Mouse (Mus musculus): ENCODE data around the gene Myof. TPM values are rescaled to one million over a fixed set of nuclear protein-coding genes. Genes with fewer than 3 reads are reported as not detected.

Gene Myof
- polyA plus RNA-seq, 1 experiment from 2014 or later = 2.0 TPM

DNA sequence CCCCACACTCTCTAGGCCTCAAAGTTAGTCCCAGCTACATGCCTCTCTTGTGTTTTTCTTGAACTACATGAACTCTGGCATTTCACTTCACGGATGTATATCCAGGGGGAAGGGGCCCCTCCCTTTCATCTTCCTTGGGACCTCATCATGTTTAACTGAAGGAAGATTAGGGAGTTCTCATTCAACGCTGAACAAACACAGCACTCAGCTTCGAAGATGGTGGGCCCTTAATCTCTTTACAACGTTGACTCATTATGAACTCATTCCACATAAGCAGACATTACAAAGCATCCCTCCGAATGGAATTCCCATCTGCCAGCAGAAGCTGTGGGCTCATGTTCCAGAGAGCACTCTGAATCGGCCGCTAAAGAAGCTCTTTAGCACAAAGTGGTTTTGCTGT, 147.3 kb downstream of the Myof start:
- Histone ChIP-seq H3K27me3 (replicated peaks) (no peaks in the 10 kb centered on the region), H3K4me2 (no peak overlapping the region), H3K4me3 (replicated peaks) (no peak overlapping the region), H3K36me3 (no peaks in the 10 kb centered on the region), H3K9ac (replicated peaks) (no peak overlapping the region), H3K27ac (replicated peaks) (no peak overlapping the region), H3K4me1 (no peaks in the 10 kb centered on the region), H3K9me3 (replicated peaks) (no peaks in the 10 kb centered on the region)
- WGBS = 47% methylated on average over 7 of the region's 7 CpGs
- no peak for ATAC-seq (ENCODE audit: low FRiP score)

DNA sequence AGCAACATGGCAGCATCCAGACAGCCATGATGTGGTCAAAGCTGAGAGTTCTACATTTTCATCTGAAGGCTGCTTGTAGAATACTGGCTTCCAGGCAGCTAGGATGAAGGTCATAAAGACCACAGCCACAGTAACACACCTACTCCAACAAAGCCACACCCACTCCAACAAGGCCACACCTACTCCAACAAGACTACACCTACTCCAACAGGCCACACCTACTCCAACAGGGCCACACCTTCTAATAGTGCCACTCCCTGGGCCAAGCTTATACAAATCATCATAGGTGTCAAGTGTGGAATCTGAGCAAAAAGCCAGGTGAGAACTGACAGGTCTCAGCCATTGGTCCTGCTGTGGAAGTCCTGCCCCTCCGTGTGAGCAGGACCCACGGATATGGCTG, 152.4 kb downstream of the Myof start:
- no peak overlapping the region for H3K4me3 ChIP-seq (replicated peaks)
- no peaks in the 10 kb centered on the region for H3K9me3 ChIP-seq (replicated peaks)
- H3K4me1 ChIP-seq = peaks cover 4% of the 10 kb centered on the region
- no peaks in the 10 kb centered on the region for H3K36me3 ChIP-seq
- H3K4me2 ChIP-seq = no peak overlapping the region
- H3K9ac ChIP-seq (replicated peaks) = no peak overlapping the region
- no peak overlapping the region for H3K27ac ChIP-seq (replicated peaks)
- ATAC-seq (ENCODE audit: low FRiP score) = no peak
- no peaks in the 10 kb centered on the region; the same call in 1 of the 2 replicates for H3K27me3 ChIP-seq (replicated peaks)
- 85% methylated on average over 2 of the region's 2 CpGs for WGBS

DNA sequence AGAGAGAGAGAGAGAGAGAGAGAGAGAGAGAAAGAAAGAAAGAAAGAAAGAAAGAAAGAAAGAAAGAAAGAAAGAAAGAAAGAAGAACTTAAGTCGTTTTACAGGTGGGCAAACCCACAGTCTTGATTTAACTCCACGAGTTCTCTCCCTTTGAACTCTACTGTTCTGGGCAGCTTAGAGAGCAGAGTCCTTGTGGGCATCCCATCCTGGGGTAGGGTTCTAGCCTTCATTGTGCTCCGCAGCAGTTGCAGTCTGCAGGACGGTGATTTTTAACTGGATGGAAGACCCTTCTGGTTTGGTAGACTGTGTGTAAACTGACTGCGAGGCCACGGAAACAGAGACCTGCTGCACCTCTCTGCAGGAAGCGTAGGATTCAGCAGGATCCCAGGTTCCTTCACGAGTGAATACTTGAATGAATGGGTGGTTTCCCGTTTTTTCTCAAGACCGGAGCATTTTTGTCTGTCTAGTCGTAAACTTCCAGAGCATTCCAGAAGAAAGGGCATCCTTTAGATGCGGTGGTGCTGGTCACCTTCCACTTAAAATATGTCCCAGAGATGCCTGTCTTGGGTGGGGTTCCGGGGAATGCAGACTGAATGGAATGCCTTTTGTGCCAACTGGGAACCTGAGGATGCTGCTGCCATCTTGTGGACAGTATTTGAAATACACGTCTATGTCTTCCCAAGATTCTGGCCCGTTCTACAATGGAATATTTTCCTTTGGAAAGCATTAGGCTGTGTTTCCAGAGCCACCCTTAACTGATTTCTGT, 156.8 kb downstream of the Myof start:
- WGBS = 14% methylated on average over 15 of the region's 15 CpGs
- ATAC-seq (ENCODE audit: low FRiP score) = peak; percentile 83
- H3K4me2 ChIP-seq = peak overlapping the region; percentile 69
- H3K4me1 ChIP-seq = peaks cover 4% of the 10 kb centered on the region
- peaks cover 12% of the 10 kb centered on the region for H3K27me3 ChIP-seq (replicated peaks)
- H3K27ac ChIP-seq (replicated peaks) = no peak overlapping the region
- no peaks in the 10 kb centered on the region for H3K36me3 ChIP-seq
- peak overlapping the region; percentile 39 for H3K4me3 ChIP-seq (replicated peaks)
- H3K9ac ChIP-seq (replicated peaks) = peak overlapping the region; percentile 47
- H3K9me3 ChIP-seq (replicated peaks) = no peaks in the 10 kb centered on the region

DNA sequence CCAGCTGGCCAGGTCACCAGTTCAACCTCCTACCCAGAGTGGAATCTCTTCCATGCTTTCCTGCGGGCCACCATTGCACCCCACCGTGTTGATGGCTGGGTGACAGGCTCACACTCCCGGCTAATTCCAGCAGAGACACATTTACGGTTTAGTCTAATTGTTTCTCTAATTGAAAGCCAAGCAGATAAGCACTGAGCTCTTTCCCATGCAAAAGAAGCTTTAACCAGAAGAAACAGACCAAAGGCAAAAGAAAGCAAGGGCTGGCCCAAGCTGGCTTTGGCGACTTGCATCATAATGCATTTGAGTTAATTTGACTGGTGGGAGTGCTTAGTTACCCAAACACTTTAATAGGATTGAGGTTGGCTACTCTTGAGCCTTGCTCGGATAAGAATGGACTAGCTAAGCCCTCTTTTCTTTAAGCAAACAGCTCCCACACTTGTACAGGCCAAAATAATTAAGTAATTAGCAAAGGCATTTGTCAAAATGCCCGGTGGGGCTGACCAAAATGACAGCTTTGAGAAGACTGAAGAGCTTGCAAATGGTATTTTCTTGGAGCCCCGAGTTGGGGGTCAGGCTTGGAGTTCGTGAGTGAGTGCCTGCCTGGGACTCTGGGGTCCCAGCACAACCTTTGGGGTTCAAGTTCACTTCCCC, 161.8 kb downstream of the Myof start:
- WGBS = 7% methylated on average over 9 of the region's 9 CpGs
- H3K27ac ChIP-seq (replicated peaks) = no peak overlapping the region
- ATAC-seq (ENCODE audit: low FRiP score) = no peak

DNA sequence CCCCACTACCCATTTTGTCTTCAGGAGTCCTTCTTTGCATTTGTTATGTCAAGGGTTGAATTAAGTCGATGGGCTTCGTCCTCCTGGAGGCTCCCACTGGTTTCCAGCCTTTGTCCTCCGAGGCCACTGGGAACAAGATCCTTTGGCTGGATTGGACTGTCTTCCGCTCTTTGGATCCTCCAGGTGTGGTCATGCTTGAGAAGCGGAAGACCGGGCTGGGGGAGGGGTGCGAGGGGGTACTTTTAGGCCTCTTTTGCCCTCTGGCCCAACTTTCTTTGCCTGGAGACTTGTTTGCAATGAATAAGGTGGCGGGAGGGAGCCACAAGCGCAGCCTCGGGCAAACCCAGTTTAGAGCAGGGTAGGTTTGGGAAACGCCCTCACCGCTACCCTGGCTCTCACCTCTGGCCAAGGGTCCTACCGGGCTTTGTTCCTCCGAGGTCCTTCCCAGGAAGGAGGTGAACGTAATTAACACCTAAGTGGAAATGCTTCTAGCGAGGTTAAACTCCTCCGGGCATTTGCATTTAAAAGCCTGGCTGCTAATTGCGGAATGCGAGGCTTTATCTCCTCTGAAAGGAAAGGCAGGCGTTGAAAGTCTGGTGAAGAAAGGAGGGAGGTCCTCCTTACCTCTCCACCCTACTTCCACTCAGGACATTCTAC, 165.7 kb downstream of the Myof start:
- H3K36me3 ChIP-seq = no peaks in the 10 kb centered on the region
- peaks cover 38% of the 10 kb centered on the region for H3K27me3 ChIP-seq (replicated peaks)
- no peak overlapping the region for H3K9ac ChIP-seq (replicated peaks)
- ATAC-seq (ENCODE audit: low FRiP score) = no peak
- peak overlapping the region; percentile 47 for H3K4me2 ChIP-seq
- H3K4me3 ChIP-seq (replicated peaks) = peak overlapping the region; percentile 17; the same call in 1 of the 2 replicates
- no peak overlapping the region for H3K27ac ChIP-seq (replicated peaks)
- no peaks in the 10 kb centered on the region for H3K9me3 ChIP-seq (replicated peaks)
- peaks cover 13% of the 10 kb centered on the region for H3K4me1 ChIP-seq
- 6% methylated on average over 20 of the region's 20 CpGs for WGBS

More for the DNA sequence above, 161.8 kb downstream of the Myof start:
- H3K4me3 ChIP-seq (replicated peaks) = no peak overlapping the region
- H3K4me1 ChIP-seq = peaks cover 16% of the 10 kb centered on the region
- no peak overlapping the region for H3K4me2 ChIP-seq
- H3K9me3 ChIP-seq (replicated peaks) = no peaks in the 10 kb centered on the region
- H3K36me3 ChIP-seq = no peaks in the 10 kb centered on the region
- H3K9ac ChIP-seq (replicated peaks) = no peak overlapping the region
- H3K27me3 ChIP-seq (replicated peaks) = peaks cover 47% of the 10 kb centered on the region

DNA sequence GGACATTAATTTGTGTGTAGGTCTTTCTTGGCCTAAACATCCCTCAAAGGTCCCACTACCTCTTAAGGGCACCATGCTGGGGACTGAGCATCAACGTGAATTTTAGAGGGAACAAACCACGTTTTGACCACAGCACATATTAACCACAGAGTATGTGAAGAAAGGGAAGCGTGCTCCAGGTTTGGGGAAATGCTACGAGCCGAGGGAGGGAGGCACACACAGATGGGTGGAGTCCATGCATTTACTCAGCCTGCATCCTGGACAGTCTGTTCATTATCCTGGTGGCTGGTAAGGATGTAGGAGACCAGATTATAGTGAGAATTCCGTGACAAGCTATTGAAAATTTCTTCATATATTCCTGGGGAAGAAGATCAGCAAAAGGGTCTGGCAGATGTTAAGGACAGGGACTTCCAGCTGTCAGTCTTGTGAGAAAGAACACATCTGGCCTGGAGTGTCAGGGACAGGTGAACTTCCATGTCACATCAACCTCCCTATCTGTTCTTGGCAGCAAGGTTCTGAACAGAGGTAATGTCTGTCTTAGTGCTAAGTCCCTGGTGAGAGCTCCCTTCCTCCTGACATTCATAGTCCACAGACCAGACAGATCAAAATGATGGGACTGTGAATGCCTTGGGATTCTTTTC, 166.7 kb downstream of the Myof start:
- H3K4me3 ChIP-seq (replicated peaks) = no peak overlapping the region
- peaks cover 38% of the 10 kb centered on the region for H3K27me3 ChIP-seq (replicated peaks)
- 59% methylated on average over 6 of the region's 6 CpGs for WGBS
- H3K9ac ChIP-seq (replicated peaks) = no peak overlapping the region
- H3K36me3 ChIP-seq = no peaks in the 10 kb centered on the region
- no peaks in the 10 kb centered on the region for H3K9me3 ChIP-seq (replicated peaks)
- no peak overlapping the region for H3K4me2 ChIP-seq
- no peak for ATAC-seq (ENCODE audit: low FRiP score)
- H3K27ac ChIP-seq (replicated peaks) = no peak overlapping the region
- H3K4me1 ChIP-seq = peaks cover 13% of the 10 kb centered on the region

DNA sequence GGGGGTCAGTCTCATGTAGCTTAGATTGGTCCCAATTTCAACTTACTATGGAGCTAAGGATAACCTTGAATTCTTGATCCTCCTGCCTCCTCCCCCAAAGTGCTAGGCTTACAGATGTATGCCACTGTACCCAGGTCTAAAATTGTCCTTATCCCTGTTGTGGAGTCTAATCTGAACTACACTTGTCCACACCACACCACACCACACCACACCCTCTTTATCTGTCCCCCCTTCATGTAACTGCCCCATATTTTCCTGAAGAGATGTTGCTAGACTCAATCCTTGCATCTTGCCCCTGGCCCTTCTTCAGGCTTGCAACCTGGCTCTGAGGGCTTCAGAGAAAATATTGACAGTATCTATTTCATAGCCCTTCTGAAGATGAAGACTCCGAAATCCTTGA, 169.9 kb downstream of the Myof start:
- WGBS = 81% methylated on average over 1 of the region's 1 CpGs
- Histone ChIP-seq H3K9me3 (replicated peaks) (no peaks in the 10 kb centered on the region), H3K4me1 (peaks cover 10% of the 10 kb centered on the region), H3K9ac (replicated peaks) (no peak overlapping the region), H3K36me3 (no peaks in the 10 kb centered on the region), H3K4me2 (no peak overlapping the region), H3K4me3 (replicated peaks) (no peak overlapping the region), H3K27ac (replicated peaks) (no peak overlapping the region), H3K27me3 (replicated peaks) (peaks cover 22% of the 10 kb centered on the region)
- ATAC-seq (ENCODE audit: low FRiP score) = no peak

DNA sequence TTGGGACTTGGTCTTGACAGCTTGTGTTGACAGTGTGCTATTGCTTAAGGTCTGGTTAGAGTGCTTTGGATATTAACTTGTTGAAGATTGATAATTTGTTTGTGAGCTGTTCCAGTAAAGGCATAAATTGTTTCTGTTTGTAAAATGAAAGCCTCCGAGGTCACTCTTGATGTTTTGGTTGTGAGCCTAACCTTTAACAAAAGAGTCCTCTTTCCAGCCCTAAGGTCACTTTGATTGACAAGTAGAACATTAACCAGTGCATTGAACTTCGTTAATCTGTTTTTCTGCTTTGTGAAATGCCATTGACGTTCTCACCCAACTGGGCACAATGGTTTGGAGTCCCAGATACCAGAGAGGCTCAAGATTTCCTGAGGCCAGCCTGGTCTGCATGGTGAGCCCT, 175.8 kb downstream of the Myof start:
- Histone ChIP-seq H3K4me1 (no peaks in the 10 kb centered on the region), H3K9ac (replicated peaks) (no peak overlapping the region), H3K36me3 (no peaks in the 10 kb centered on the region), H3K27ac (replicated peaks) (no peak overlapping the region), H3K9me3 (replicated peaks) (no peaks in the 10 kb centered on the region), H3K27me3 (replicated peaks) (no peaks in the 10 kb centered on the region), H3K4me2 (no peak overlapping the region), H3K4me3 (replicated peaks) (no peak overlapping the region)
- 76% methylated on average over 3 of the region's 3 CpGs for WGBS
- no peak for ATAC-seq (ENCODE audit: low FRiP score)

DNA sequence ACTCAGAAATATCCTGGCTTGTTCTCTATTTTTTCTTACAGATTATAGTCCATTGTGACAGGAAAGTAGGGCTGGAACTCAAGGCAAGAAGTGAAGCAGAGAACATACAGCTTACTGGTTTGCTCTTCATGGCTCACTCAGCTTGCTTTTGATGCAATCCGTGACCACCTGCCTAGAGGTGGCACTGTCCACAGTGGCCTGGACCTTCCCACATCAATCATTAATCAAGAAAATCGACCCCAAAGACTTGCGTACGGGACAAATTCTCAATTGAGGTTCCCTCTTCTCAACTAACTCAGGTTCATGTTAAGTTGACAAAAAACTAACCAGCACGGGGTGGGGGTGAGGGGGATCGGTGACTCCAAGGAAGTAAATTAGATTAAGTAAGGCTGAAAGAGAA, 176.4 kb downstream of the Myof start:
- WGBS = 93% methylated on average over 6 of the region's 6 CpGs
- Histone ChIP-seq H3K27me3 (replicated peaks) (no peaks in the 10 kb centered on the region), H3K27ac (replicated peaks) (no peak overlapping the region)

DNA sequence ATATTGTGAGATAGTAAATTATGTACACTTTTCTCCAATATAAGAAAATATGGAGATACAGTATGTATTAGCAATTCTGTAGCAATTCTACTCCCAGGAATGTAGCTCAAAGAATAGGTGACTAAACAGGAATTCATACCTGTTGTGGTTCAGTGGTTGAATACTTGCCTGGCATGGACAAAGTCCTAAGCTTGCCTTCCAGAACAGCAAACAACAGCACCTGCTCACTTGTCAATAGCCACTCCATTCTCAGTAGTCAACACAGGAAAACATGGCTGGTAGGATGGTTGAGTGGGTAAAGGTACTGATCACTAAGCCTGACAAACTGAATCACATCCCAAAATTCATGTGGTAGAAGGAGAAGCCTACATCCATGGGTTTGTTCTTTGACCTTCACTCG, 182.2 kb downstream of the Myof start:
- H3K27ac ChIP-seq (replicated peaks) = no peak overlapping the region

More for the DNA sequence above, 176.4 kb downstream of the Myof start:
- no peak overlapping the region for H3K4me2 ChIP-seq
- H3K9ac ChIP-seq (replicated peaks) = no peak overlapping the region
- no peaks in the 10 kb centered on the region for H3K36me3 ChIP-seq
- H3K4me1 ChIP-seq = no peaks in the 10 kb centered on the region
- H3K4me3 ChIP-seq (replicated peaks) = no peak overlapping the region
- no peak for ATAC-seq (ENCODE audit: low FRiP score)
- no peaks in the 10 kb centered on the region for H3K9me3 ChIP-seq (replicated peaks)

DNA sequence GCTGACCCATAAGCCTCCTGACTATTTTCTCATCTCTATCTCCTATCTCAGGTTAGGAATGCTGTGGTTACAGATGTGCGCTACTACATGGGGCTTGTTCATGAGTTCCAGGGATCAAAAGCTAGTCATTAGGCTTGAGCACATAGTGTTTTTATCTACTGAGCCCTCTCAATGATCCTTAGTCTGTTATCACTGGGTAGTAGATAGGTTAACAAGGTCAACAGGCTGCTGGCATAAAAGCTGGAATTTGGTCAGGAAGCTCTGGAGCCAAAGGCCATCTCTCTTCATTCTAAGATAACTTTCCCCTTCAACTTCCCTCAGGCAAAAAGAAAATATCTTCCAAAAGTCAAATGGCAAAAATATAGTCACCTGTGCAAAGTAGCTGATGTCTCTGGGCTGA, 183.1 kb downstream of the Myof start:
- Histone ChIP-seq H3K4me1 (no peaks in the 10 kb centered on the region), H3K4me2 (no peak overlapping the region), H3K27me3 (replicated peaks) (no peaks in the 10 kb centered on the region), H3K4me3 (replicated peaks) (no peak overlapping the region), H3K36me3 (no peaks in the 10 kb centered on the region), H3K27ac (replicated peaks) (no peak overlapping the region), H3K9ac (replicated peaks) (no peak overlapping the region), H3K9me3 (replicated peaks) (no peaks in the 10 kb centered on the region)
- no peak for ATAC-seq (ENCODE audit: low FRiP score)
- 92% methylated on average over 1 of the region's 1 CpGs for WGBS

More for the DNA sequence above, 182.2 kb downstream of the Myof start:
- Histone ChIP-seq H3K4me1 (no peaks in the 10 kb centered on the region), H3K36me3 (no peaks in the 10 kb centered on the region), H3K9ac (replicated peaks) (no peak overlapping the region), H3K9me3 (replicated peaks) (no peaks in the 10 kb centered on the region), H3K4me3 (replicated peaks) (no peak overlapping the region), H3K4me2 (no peak overlapping the region), H3K27me3 (replicated peaks) (no peaks in the 10 kb centered on the region)
- 83% methylated on average over 1 of the region's 1 CpGs for WGBS
- ATAC-seq (ENCODE audit: low FRiP score) = no peak
